Mouse (Mus musculus): ENCODE results near the gene Slc1a5.

DNA sequence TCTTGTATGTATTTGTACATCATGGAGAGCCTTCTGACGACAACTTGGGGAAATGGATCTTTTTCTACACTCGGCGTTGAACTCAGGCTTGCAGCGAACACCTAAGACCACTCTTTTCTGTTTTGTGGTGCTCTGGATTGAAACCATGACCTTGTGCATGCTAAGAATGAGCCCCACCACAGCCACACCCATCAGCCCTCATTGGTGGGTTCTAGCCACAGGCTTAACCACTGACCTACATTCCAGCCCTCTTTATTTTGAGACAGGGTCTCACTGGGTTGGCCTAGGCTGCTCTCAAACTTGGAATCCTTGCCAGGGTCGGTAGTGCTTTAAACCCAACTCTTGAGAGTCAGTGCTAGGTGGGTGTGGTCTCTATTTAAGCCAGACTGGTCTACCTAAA, 13.7 kb downstream of the Slc1a5 start:
- TF ChIP-seq CTCF (conservative IDR thresholded peaks at IDR 0.05; ENCODE audit: low read length) (no peak), NANOG (IDR thresholded peaks at IDR 0.05; ENCODE audit: borderline replicate concordance, low read length) (no peak)
